Mouse (Mus musculus) left cerebral cortex, adult 18-20 months (tissue): ENCODE data around the gene Adad1. TPM values are rescaled to one million over a fixed set of nuclear protein-coding genes. Genes with fewer than 3 reads are reported as not detected.
A peak's percentile ranks its signal among the peaks of the same experiment; 100 is the strongest.

Experiments used
- DNase-seq, 2 experiments: peaks; one replicate each; pipeline ENCODE4 v3.0.0; 2021 to 2022; ENCODE audit warnings: low spot score in 2 of 2, mixed read lengths in 1 of 2
- long read RNA-seq, 2 experiments: library from polyadenylated mRNA; stranded (forward); transcript quantifications; one replicate each; pipeline ENCODE4 v2.0.0; 2021
- total RNA-seq, 2 experiments: library from RNA; stranded (reverse); gene quantifications; 2 replicates each; pipeline ENCODE4 v1.2.3; 2021

Adad1 gene
- not detected for total RNA-seq
- long read RNA-seq, experiment 1: 0 reads
- long read RNA-seq, experiment 2: 0 reads

- DNase-seq: no peak
These were observed at the start of gene Adad1 for GRCm38 (mm10) chr3:37063406-37063805. Gene Adad1, plus strand, starts transcription at chr3:37063527.

- DNase-seq: no peak
These were observed 25.3 kb upstream of the Adad1 start for GRCm38 (mm10) chr3:37037979-37038378.

GRCm38 (mm10) chr3:37039811-37040210 lies 23.5 kb upstream of the Adad1 start:
- no peak for DNase-seq

GRCm38 (mm10) chr3:37051491-37051890 lies 11.8 kb upstream of the Adad1 start:
- DNase-seq: peak; percentile 19 to 20

- DNase-seq: peak; percentile 9 to 10
These were observed 9.9 kb downstream of the Adad1 start for GRCm38 (mm10) chr3:37073211-37073610.

- DNase-seq: no peak
These were observed 21.5 kb downstream of the Adad1 start for GRCm38 (mm10) chr3:37084860-37085259.

GRCm38 (mm10) chr3:37090721-37091120 lies 27.4 kb downstream of the Adad1 start:
- no peak for DNase-seq

- DNase-seq: no peak
These were observed 62.3 kb downstream of the Adad1 start, which contains the start of gene Il2 for GRCm38 (mm10) chr3:37125655-37126054. Gene Il2, minus strand, starts transcription at chr3:37125959.

- DNase-seq: no peak
These were observed 62.8 kb downstream of the Adad1 start for GRCm38 (mm10) chr3:37126162-37126561.

GRCm38 (mm10) chr3:37128269-37128668 lies 64.9 kb downstream of the Adad1 start:
- no peak for DNase-seq

- DNase-seq: no peak
These were observed 65.7 kb downstream of the Adad1 start for GRCm38 (mm10) chr3:37129063-37129462.

GRCm38 (mm10) chr3:37137231-37137630 lies 73.9 kb downstream of the Adad1 start:
- DNase-seq: no peak

GRCm38 (mm10) chr3:37139192-37139591 lies 75.9 kb downstream of the Adad1 start:
- no peak for DNase-seq

- DNase-seq: no peak
These were observed 77.0 kb downstream of the Adad1 start for GRCm38 (mm10) chr3:37140168-37140906.

GRCm38 (mm10) chr3:37141827-37142226 lies 78.5 kb downstream of the Adad1 start:
- no peak for DNase-seq

GRCm38 (mm10) chr3:37144979-37145378 lies 81.7 kb downstream of the Adad1 start:
- DNase-seq: no peak

- DNase-seq: no peak
These were observed 83.1 kb downstream of the Adad1 start for GRCm38 (mm10) chr3:37146406-37146805.

- no peak for DNase-seq
These were observed 83.5 kb downstream of the Adad1 start for GRCm38 (mm10) chr3:37146810-37147209.

- peak in 1 of 2 experiments; percentile 4 for DNase-seq
These were observed 88.9 kb downstream of the Adad1 start for GRCm38 (mm10) chr3:37152274-37152673.

- no peak for DNase-seq
These were observed 89.7 kb downstream of the Adad1 start for GRCm38 (mm10) chr3:37153004-37153403.

GRCm38 (mm10) chr3:37154396-37154795 lies 91.1 kb downstream of the Adad1 start:
- DNase-seq: no peak

- no peak for DNase-seq
These were observed 93.8 kb downstream of the Adad1 start for GRCm38 (mm10) chr3:37157082-37157481.

GRCm38 (mm10) chr3:37158246-37158645 lies 94.9 kb downstream of the Adad1 start:
- no peak for DNase-seq
